ENCODE assay signal across 8 mouse cellular contexts in the genomic region with DNA sequence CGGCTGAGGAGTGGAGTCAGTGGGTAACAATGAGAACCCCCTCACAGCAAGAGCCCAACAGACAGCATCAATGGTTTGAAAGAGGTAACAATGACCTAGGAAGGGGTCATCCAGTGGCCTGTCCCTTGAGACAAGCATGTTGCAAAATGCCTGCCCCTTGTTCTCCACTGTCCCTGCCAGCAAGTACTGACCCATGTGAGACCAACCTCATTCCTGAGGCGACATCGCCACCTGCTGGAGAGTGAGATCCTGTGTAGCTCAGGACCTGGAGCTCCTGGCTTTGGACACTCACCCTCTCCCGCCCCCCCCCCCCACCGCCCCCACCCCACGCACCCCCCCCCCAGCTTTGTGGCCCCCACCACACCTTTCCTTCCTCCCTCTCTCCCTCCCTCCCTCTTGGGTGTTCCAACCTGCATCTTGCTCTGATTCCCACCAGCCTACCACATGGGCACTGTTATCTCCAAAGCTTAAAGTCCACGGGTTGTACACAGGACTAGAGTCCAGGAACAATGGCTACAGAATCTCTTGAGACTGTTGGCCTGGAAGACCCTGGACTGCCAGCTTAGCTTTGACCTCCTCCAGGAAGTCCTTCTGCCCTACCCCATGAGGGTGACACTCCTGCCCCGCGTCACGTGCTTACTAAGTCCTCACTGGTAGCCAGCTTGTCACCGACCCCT. TPM values are rescaled to one million over a fixed set of nuclear protein-coding genes. Genes with fewer than 3 reads are reported as not detected.
A peak's percentile ranks its signal among the peaks of the same experiment; 100 is the strongest.
DNase-seq lines count a peak whose midpoint lies in the region; ATAC-seq lines count a peak whose summit lies in the region.

No protein-coding gene starts in this region.

- WGBS in intestine, embryonic 15.5 days, result 55% methylated on average over 8 of the region's 11 CpGs
- 60% methylated on average over 9 of the region's 11 CpGs for WGBS in midbrain, embryonic 10.5 days

- no peak overlapping the region for H3K27ac ChIP-seq in intestine, embryonic 15.5 days
- peak overlapping the region; percentile 61 for H3K27ac ChIP-seq in midbrain, embryonic 10.5 days (replicated peaks)

- H3K9ac ChIP-seq in intestine, embryonic 15.5 days, result no peak overlapping the region

- no peaks in the 10 kb centered on the region for H3K36me3 ChIP-seq in intestine, embryonic 15.5 days
- H3K36me3 ChIP-seq in midbrain, embryonic 10.5 days, result no peaks in the 10 kb centered on the region

- intact Hi-C loops in left cerebral cortex, postnatal 14 days (cut with DNase I), result loop anchor here (1.0 to 10.0 kb wide), 2 partner anchors 105 to 263 kb away; a partner anchor contains a TSS

- peaks cover 27% of the 10 kb centered on the region for H3K4me1 ChIP-seq in intestine, embryonic 15.5 days (replicated peaks)
- H3K4me1 ChIP-seq in midbrain, embryonic 10.5 days, result peaks cover 21% of the 10 kb centered on the region

- peak; percentile 86 for DNase-seq in ZHBTc4 (ENCODE audit: low read depth, low spot score)
- DNase-seq in cerebellum, postnatal 36 days, result peak; percentile 94 to 97
- DNase-seq in gastrocnemius, postnatal 10 days, result peak; percentile 96
- DNase-seq in left cerebral cortex, postnatal 14 days (ENCODE audit: low spot score in 2 of 2), result peak; percentile 92 to 94
- DNase-seq in midbrain, embryonic 10.5 days (ENCODE audit: low spot score), result peak; percentile 88
- DNase-seq in right cerebral cortex, postnatal 25 days, result peak; percentile 81
- DNase-seq in urinary bladder, postnatal 4 days (ENCODE audit: low spot score in 2 of 2), result peak; percentile 85 to 94

- H3K4me2 ChIP-seq in intestine, embryonic 15.5 days (replicated peaks), result no peak overlapping the region

- H3K27me3 ChIP-seq in intestine, embryonic 15.5 days (replicated peaks), result no peaks in the 10 kb centered on the region
- peaks cover 4% of the 10 kb centered on the region; the same call in 1 of the 2 replicates for H3K27me3 ChIP-seq in midbrain, embryonic 10.5 days (ENCODE audit: low read depth, poor library complexity, severe bottlenecking)

- peak; percentile 87 for ATAC-seq in intestine, embryonic 15.5 days

- no peak overlapping the region for H3K4me3 ChIP-seq in intestine, embryonic 15.5 days (replicated peaks)
- H3K4me3 ChIP-seq in midbrain, embryonic 10.5 days, result no peak overlapping the region

- H3K9me3 ChIP-seq in intestine, embryonic 15.5 days, result 0 out of 2 replicates have a peak, but pooled peaks cover 3% of the 10 kb centered on the region
- peaks cover 26% of the 10 kb centered on the region for H3K9me3 ChIP-seq in midbrain, embryonic 10.5 days (replicated peaks)

RNA-seq across cellular contexts. Expression of a gene that starts 22.0 kb away (rescaled TPM):
- 10 to 100 TPM; 40.1 to 51.9 TPM for total RNA-seq in gastrocnemius, postnatal 10 days (2021)
- 166 and 167 TPM in 2 replicates for polyA plus RNA-seq in intestine, embryonic 15.5 days (2015; fragmentation: Nextera tagmentation; extraction: Ambion mirVana)
- 10 to 100 TPM; 62.1 to 70.5 TPM for total RNA-seq in left cerebral cortex, postnatal 14 days (2021)
- 186 and 195 TPM in 2 replicates for polyA plus RNA-seq in midbrain, embryonic 10.5 days (2016; fragmentation: Nextera tagmentation; extraction: Ambion mirVana)
